Mouse (Mus musculus): Measurements from ENCODE around the gene Itprid1. TPM values are rescaled to one million over a fixed set of nuclear protein-coding genes. Genes with fewer than 3 reads are reported as not detected.

Itprid1 gene
- polyA plus RNA-seq, 1 experiment from 2014 or later: not detected

DNA sequence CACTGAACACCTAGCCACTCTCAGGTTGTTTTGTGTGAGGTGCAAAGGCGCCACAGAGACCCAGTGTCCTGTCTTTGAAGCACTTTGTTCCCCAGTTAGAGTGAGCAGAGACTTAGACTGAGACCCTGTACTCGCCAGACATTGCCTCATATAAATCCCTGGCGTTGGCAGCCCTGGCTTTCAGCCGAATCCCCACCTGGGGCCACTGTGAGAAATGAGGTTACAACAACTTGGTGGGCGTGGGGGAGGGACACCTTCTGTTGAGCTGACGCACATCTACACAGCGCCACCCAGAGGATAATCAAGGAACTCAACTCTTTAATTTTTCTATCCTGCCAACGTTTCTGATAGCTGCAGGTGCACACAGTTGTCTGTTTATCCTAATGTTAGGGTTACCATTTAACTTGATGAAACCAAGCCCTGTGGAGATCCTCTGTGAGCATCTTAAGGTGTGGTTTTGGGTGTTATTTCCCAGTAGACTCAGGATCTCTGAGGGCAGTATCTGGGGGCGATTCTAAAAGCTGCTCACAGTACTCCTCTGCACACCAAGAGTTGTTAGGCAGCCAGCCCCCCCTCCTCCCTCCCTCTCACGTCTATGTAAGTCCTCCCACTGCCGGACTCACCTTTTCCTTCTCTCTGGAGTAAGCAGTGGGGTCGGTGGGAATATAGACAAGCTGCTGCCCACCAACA lies 32.6 kb upstream of the Itprid1 start:
- ATAC-seq (no peak), DNase-seq (no peak)
- Histone ChIP-seq H3K36me3 (replicated peaks; ENCODE audit: insufficient read depth, low read length) (no peaks in the 10 kb centered on the region), H3K9me3 (ENCODE audit: low read length) (no peaks in the 10 kb centered on the region), H3K4me2 (ENCODE audit: low read depth, low read length) (no peak overlapping the region), H3K27me3 (ENCODE audit: insufficient read depth, low read length) (no peaks in the 10 kb centered on the region), H3K27ac (ENCODE audit: low read depth) (no peak overlapping the region), H3K4me1 (ENCODE audit: insufficient read depth) (no peaks in the 10 kb centered on the region), H3K9ac (replicated peaks) (no peak overlapping the region), H3K4me3 (ENCODE audit: low read depth, low read length) (no peak overlapping the region)
- TF ChIP-seq CTCF (IDR thresholded peaks at IDR 0.05; ENCODE audit: low read depth) (peak; percentile 32), EP300 (IDR thresholded peaks at IDR 0.05; ENCODE audit: low read depth) (no peak)
- 23% methylated on average over 12 of the region's 12 CpGs for WGBS (ENCODE audit: insufficient replicate concordance)

- no peak overlapping the region for H3K4me3 ChIP-seq (ENCODE audit: low read depth, low read length)
- ATAC-seq: no peak
- H3K9ac ChIP-seq (replicated peaks): no peak overlapping the region
- 75% methylated on average over 4 of the region's 4 CpGs for WGBS (ENCODE audit: insufficient replicate concordance)
- DNase-seq: no peak
- no peaks in the 10 kb centered on the region for H3K36me3 ChIP-seq (replicated peaks; ENCODE audit: insufficient read depth, low read length)
- no peak overlapping the region for H3K4me2 ChIP-seq (ENCODE audit: low read depth, low read length)
- H3K4me1 ChIP-seq (ENCODE audit: insufficient read depth): no peaks in the 10 kb centered on the region
- no peaks in the 10 kb centered on the region for H3K9me3 ChIP-seq (ENCODE audit: low read length)
- TF ChIP-seq EP300 (IDR thresholded peaks at IDR 0.05; ENCODE audit: low read depth): no peak
- TF ChIP-seq CTCF (IDR thresholded peaks at IDR 0.05; ENCODE audit: low read depth): no peak
- no peak overlapping the region for H3K27ac ChIP-seq (ENCODE audit: low read depth)
- no peaks in the 10 kb centered on the region for H3K27me3 ChIP-seq (ENCODE audit: insufficient read depth, low read length)
These were observed 32.1 kb upstream of the Itprid1 start for GRCm38 (mm10) chr6:55804681-55805000.

- Histone ChIP-seq H3K9me3 (ENCODE audit: low read length) (no peaks in the 10 kb centered on the region), H3K9ac (replicated peaks) (no peak overlapping the region), H3K36me3 (replicated peaks; ENCODE audit: insufficient read depth, low read length) (no peaks in the 10 kb centered on the region), H3K4me1 (ENCODE audit: insufficient read depth) (no peaks in the 10 kb centered on the region), H3K4me3 (ENCODE audit: low read depth, low read length) (no peak overlapping the region), H3K4me2 (ENCODE audit: low read depth, low read length) (no peak overlapping the region), H3K27me3 (ENCODE audit: insufficient read depth, low read length) (no peaks in the 10 kb centered on the region), H3K27ac (ENCODE audit: low read depth) (no peak overlapping the region)
- ATAC-seq (no peak), DNase-seq (no peak)
- WGBS (ENCODE audit: insufficient replicate concordance): 73% methylated on average over 9 of the region's 9 CpGs
- TF ChIP-seq EP300 (IDR thresholded peaks at IDR 0.05; ENCODE audit: low read depth) (no peak), CTCF (IDR thresholded peaks at IDR 0.05; ENCODE audit: low read depth) (no peak)
These were observed 31.2 kb upstream of the Itprid1 start for GRCm38 (mm10) chr6:55805291-55806137.

GRCm38 (mm10) chr6:55806537-55806936 lies 30.2 kb upstream of the Itprid1 start:
- DNase-seq (no peak), ATAC-seq (no peak)
- Histone ChIP-seq H3K4me1 (ENCODE audit: insufficient read depth) (no peaks in the 10 kb centered on the region), H3K27ac (ENCODE audit: low read depth) (no peak overlapping the region), H3K4me3 (ENCODE audit: low read depth, low read length) (no peak overlapping the region), H3K36me3 (replicated peaks; ENCODE audit: insufficient read depth, low read length) (no peaks in the 10 kb centered on the region), H3K27me3 (ENCODE audit: insufficient read depth, low read length) (no peaks in the 10 kb centered on the region), H3K9me3 (ENCODE audit: low read length) (no peaks in the 10 kb centered on the region), H3K4me2 (ENCODE audit: low read depth, low read length) (no peak overlapping the region), H3K9ac (replicated peaks) (no peak overlapping the region)
- no peak for TF ChIP-seq CTCF (IDR thresholded peaks at IDR 0.05; ENCODE audit: low read depth)
- TF ChIP-seq EP300 (IDR thresholded peaks at IDR 0.05; ENCODE audit: low read depth): no peak
- 69% methylated on average over 2 of the region's 2 CpGs for WGBS (ENCODE audit: insufficient replicate concordance)

DNA sequence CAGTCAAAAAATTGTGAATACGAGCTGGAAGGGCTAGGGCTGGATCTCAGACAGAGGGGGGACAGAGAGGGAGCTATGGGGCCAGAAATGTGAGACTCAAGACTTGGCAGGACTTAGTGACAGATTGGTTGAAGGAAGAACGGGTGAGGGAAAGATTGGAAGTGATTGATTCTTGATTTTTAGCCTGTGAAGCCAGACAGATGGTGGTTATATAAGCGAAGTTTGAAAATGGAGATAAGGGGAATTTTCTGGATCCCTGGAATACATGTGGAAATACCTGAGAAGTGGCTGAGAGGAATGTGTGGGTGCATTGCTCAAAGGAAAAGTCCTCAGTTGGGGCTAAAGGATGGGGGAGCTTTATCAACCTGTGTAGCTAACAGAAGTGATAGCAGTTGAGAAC lies 28.0 kb upstream of the Itprid1 start:
- Histone ChIP-seq H3K36me3 (replicated peaks; ENCODE audit: insufficient read depth, low read length) (no peaks in the 10 kb centered on the region), H3K9me3 (ENCODE audit: low read length) (no peaks in the 10 kb centered on the region), H3K4me3 (ENCODE audit: low read depth, low read length) (no peak overlapping the region), H3K27me3 (ENCODE audit: insufficient read depth, low read length) (no peaks in the 10 kb centered on the region), H3K4me2 (ENCODE audit: low read depth, low read length) (no peak overlapping the region), H3K27ac (ENCODE audit: low read depth) (no peak overlapping the region), H3K4me1 (ENCODE audit: insufficient read depth) (no peaks in the 10 kb centered on the region), H3K9ac (replicated peaks) (no peak overlapping the region)
- TF ChIP-seq EP300 (IDR thresholded peaks at IDR 0.05; ENCODE audit: low read depth) (no peak), CTCF (IDR thresholded peaks at IDR 0.05; ENCODE audit: low read depth) (no peak)
- 62% methylated on average over 3 of the region's 3 CpGs for WGBS (ENCODE audit: insufficient replicate concordance)
- no peak for ATAC-seq
- DNase-seq: no peak

GRCm38 (mm10) chr6:55811153-55811552 lies 25.5 kb upstream of the Itprid1 start:
- H3K4me2 ChIP-seq (ENCODE audit: low read depth, low read length): no peak overlapping the region
- no peaks in the 10 kb centered on the region for H3K9me3 ChIP-seq (ENCODE audit: low read length)
- H3K36me3 ChIP-seq (replicated peaks; ENCODE audit: insufficient read depth, low read length): no peaks in the 10 kb centered on the region
- no peaks in the 10 kb centered on the region for H3K27me3 ChIP-seq (ENCODE audit: insufficient read depth, low read length)
- H3K4me1 ChIP-seq (ENCODE audit: insufficient read depth): no peaks in the 10 kb centered on the region
- H3K9ac ChIP-seq (replicated peaks): no peak overlapping the region
- ATAC-seq (no peak), DNase-seq (no peak)
- no peak overlapping the region for H3K27ac ChIP-seq (ENCODE audit: low read depth)
- WGBS (ENCODE audit: insufficient replicate concordance): 50% methylated on average over 8 of the region's 8 CpGs
- no peak for TF ChIP-seq CTCF (IDR thresholded peaks at IDR 0.05; ENCODE audit: low read depth)
- no peak overlapping the region for H3K4me3 ChIP-seq (ENCODE audit: low read depth, low read length)
